Mouse (Mus musculus) adrenal gland, postnatal 0 days (tissue): ENCODE measurements around the gene Atxn7. TPM values are rescaled to one million over a fixed set of nuclear protein-coding genes. Genes with fewer than 3 reads are reported as not detected.

Source experiments
- polyA plus RNA-seq: library from polyadenylated mRNA; unstranded; fragments of >200 nt; fragmentation: Nextera tagmentation; extraction: Ambion mirVana; gene quantifications from 2 replicates; pipeline ENCODE4 v1.2.1, GENCODE M21; 2015

Gene Atxn7
- polyA plus RNA-seq, result 2.3 and 2.9 TPM in 2 replicates

GRCm38 (mm10) chr14:13961401-13962112 is at the start of gene Atxn7, which contains the start of gene Thoc7:
TSS of gene Atxn7 (plus strand) at chr14:13961440.
TSS of gene Thoc7 (minus strand) at chr14:13961852.

GRCm38 (mm10) chr14:13914387-13915082 is 46.7 kb upstream of the Atxn7 start, which contains the start of gene Gm281:
TSS of gene Gm281 (minus strand) at chr14:13914478.

GRCm38 (mm10) chr14:14120230-14121096 is 159.2 kb downstream of the Atxn7 start, which contains the start of gene Psmd6:
TSS of gene Psmd6 (minus strand) at chr14:14120984.

Other genes starting within 250 kb of the Atxn7 start
- 0.04 and 0.05 TPM in 2 replicates for gene Gm281, start 47.0 kb upstream of the Atxn7 start, polyA plus RNA-seq
- 212 and 252 TPM in 2 replicates for gene Thoc7, start 412 bp downstream of the Atxn7 start, polyA plus RNA-seq
- 258 and 269 TPM in 2 replicates for gene Psmd6, start 159.5 kb downstream of the Atxn7 start, polyA plus RNA-seq
- not detected in 2 replicates for gene Olfr720, start 225.4 kb downstream of the Atxn7 start, polyA plus RNA-seq